Mouse (Mus musculus) testis, adult 2 months (tissue): ENCODE measurements around the gene Srsf11. TPM values are rescaled to one million over a fixed set of nuclear protein-coding genes. Genes with fewer than 3 reads are reported as not detected.

Experiments used
- H3K27ac ChIP-seq: fragments of 200-500 bp; 2 replicates; pipeline ENCODE4 v1.5.1; 2012; ENCODE audit warnings: low read depth, low read length; ENCODE audit not compliant: control insufficient read depth, insufficient read depth
- H3K27me3 ChIP-seq: fragments of 200-500 bp; 2 replicates; pipeline ENCODE4 v1.6.1; 2012; ENCODE audit warnings: mild to moderate bottlenecking, low read length, moderate library complexity; ENCODE audit not compliant: control insufficient read depth, insufficient read depth
- H3K36me3 ChIP-seq: fragments of 200-500 bp; 2 replicates; pipeline ENCODE4 v1.6.1; 2012; ENCODE audit warnings: mild to moderate bottlenecking, low read length; ENCODE audit not compliant: control insufficient read depth, insufficient read depth
- H3K4me1 ChIP-seq: fragments of 200-500 bp; 2 replicates; pipeline ENCODE4 v1.6.1; 2012; ENCODE audit warnings: low read length; ENCODE audit not compliant: control insufficient read depth, insufficient read depth
- H3K4me3 ChIP-seq: fragments of 200-500 bp; 2 replicates; pipeline ENCODE4 v1.5.1; 2012; ENCODE audit warnings: low read depth, mild to moderate bottlenecking, low read length, moderate library complexity, mixed read lengths; ENCODE audit not compliant: control insufficient read depth
- CTCF ChIP-seq: fragments of 200-500 bp; IDR thresholded peaks from 2 replicates; pipeline ENCODE4 v1.5.1; 2012; ENCODE audit warnings: low read depth, mild to moderate bottlenecking, inconsistent platforms, low read length, moderate library complexity; ENCODE audit not compliant: control insufficient read depth, insufficient read depth, insufficient replicate concordance
- POLR2A ChIP-seq: fragments of 200-500 bp; IDR thresholded peaks from 2 replicates; pipeline ENCODE4 v1.6.1; 2012; ENCODE audit warnings: low read depth, mild to moderate bottlenecking, inconsistent platforms, low read length, moderate library complexity; ENCODE audit not compliant: control insufficient read depth
- polyA plus RNA-seq: library from polyadenylated mRNA; depleted of rRNA; stranded (reverse); fragments of >200 nt; gene quantifications from 2 replicates; pipeline ENCODE4 v1.2.3, GENCODE M21; 2012; rRNA removed

Srsf11 gene
- polyA plus RNA-seq, 1 experiment: 254 TPM

- H3K36me3 ChIP-seq: no peaks in the 10 kb centered on the region
- no peak overlapping the region for H3K27ac ChIP-seq
- no peaks in the 10 kb centered on the region for H3K4me1 ChIP-seq
- no peaks in the 10 kb centered on the region for H3K27me3 ChIP-seq
- H3K4me3 ChIP-seq: no peak overlapping the region
- no peak for TF ChIP-seq CTCF
- no peak for TF ChIP-seq POLR2A
Measured at GRCm38 (mm10) chr3:157979619-157980018, 56.8 kb downstream of the Srsf11 start.

- H3K4me1 ChIP-seq: no peaks in the 10 kb centered on the region
- H3K27ac ChIP-seq: no peak overlapping the region
- no peaks in the 10 kb centered on the region for H3K36me3 ChIP-seq
- TF ChIP-seq POLR2A: no peak
- no peak for TF ChIP-seq CTCF
- H3K27me3 ChIP-seq: no peaks in the 10 kb centered on the region
- H3K4me3 ChIP-seq: no peak overlapping the region
Measured at GRCm38 (mm10) chr3:157973236-157973635, 63.2 kb downstream of the Srsf11 start.

GRCm38 (mm10) chr3:157971151-157971550 lies 65.3 kb downstream of the Srsf11 start:
- Histone ChIP-seq H3K27ac (no peak overlapping the region), H3K27me3 (no peaks in the 10 kb centered on the region), H3K4me1 (no peaks in the 10 kb centered on the region), H3K36me3 (no peaks in the 10 kb centered on the region), H3K4me3 (no peak overlapping the region)
- no peak for TF ChIP-seq CTCF
- TF ChIP-seq POLR2A: no peak

Other genes with a start within 250 kb of the Srsf11 start
- gene Cth, start 111.6 kb downstream of the Srsf11 start, polyA plus RNA-seq: 0.98 and 2.5 TPM in 2 replicates
- gene Ankrd13c, start 89.4 kb downstream of the Srsf11 start, polyA plus RNA-seq: 15.6 and 15.8 TPM in 2 replicates
- gene Lrrc40, start within 50 bp of the Srsf11 start, polyA plus RNA-seq: 7.0 and 8.7 TPM in 2 replicates